Mouse (Mus musculus): ENCODE results near the gene Trmu.

GRCm38 (mm10) chr15:85908660-85909491 lies 29.8 kb downstream of the Trmu start:
- TF ChIP-seq CTCF (IDR thresholded peaks at IDR 0.05; ENCODE audit: control insufficient read depth, insufficient read depth, insufficient read length) (no peak), MYOD1 (IDR thresholded peaks at IDR 0.05; ENCODE audit: control insufficient read depth, insufficient read length, low read depth) (no peak)
